Mouse (Mus musculus) hindbrain, postnatal 0 days (tissue): Measurements from ENCODE around the gene Kif18b. TPM values are rescaled to one million over a fixed set of nuclear protein-coding genes. Genes with fewer than 3 reads are reported as not detected.

ENCODE experiments used
- ATAC-seq: fragments of 200-750 bp; cut with Nextera tagmentation; 2 replicates; pipeline ENCODE4 v1.8.0; 2017; ENCODE audit warnings: mild to moderate bottlenecking, moderate TSS enrichment, moderate library complexity
- DNase-seq: peaks from one replicate; pipeline ENCODE4 v3.0.0-alpha.2; 2015; ENCODE audit warnings: low spot score
- H3K27ac ChIP-seq: fragments of 300-500 bp; sonication (generic); 2 replicates; pipeline ENCODE4 v1.5.1; 2014; ENCODE audit warnings: mild to moderate bottlenecking
- H3K27me3 ChIP-seq: fragments of 300-500 bp; sonication (generic); 2 replicates; pipeline ENCODE4 v1.6.1; 2014; ENCODE audit warnings: low read length, mixed read lengths; ENCODE audit not compliant: insufficient read depth
- H3K36me3 ChIP-seq: fragments of 300-500 bp; sonication (generic); 2 replicates; pipeline ENCODE4 v1.6.1; 2014; ENCODE audit warnings: low read length, mixed read lengths; ENCODE audit not compliant: insufficient read depth
- H3K4me1 ChIP-seq: fragments of 300-500 bp; sonication (generic); 2 replicates; pipeline ENCODE4 v1.6.1; 2014; ENCODE audit warnings: antibody characterized with exemption, low read length, mixed read lengths; ENCODE audit not compliant: insufficient read depth
- H3K4me2 ChIP-seq: fragments of 300-500 bp; sonication (generic); 2 replicates; pipeline ENCODE4 v1.6.1; 2014; ENCODE audit warnings: low read depth, mild to moderate bottlenecking, low read length, moderate library complexity, mixed read lengths
- H3K4me3 ChIP-seq: fragments of 300-500 bp; sonication (generic); 2 replicates; pipeline ENCODE4 v1.5.1; 2014; ENCODE audit warnings: low read length
- H3K9ac ChIP-seq: fragments of 300-500 bp; sonication (generic); replicated peaks from 2 replicates; pipeline ENCODE4 v1.6.1; 2014; ENCODE audit warnings: mild to moderate bottlenecking, low read length, moderate library complexity, mixed read lengths
- H3K9me3 ChIP-seq: fragments of 300-500 bp; sonication (generic); 2 replicates; pipeline ENCODE4 v1.6.1; 2016; ENCODE audit warnings: low read length, mixed read lengths
- CTCF ChIP-seq: IDR thresholded peaks from 2 replicates; pipeline ENCODE4 v1.5.1; 2016; ENCODE audit warnings: antibody characterized with exemption, control low read depth, low read depth
- WGBS: fragments of 180-500 bp; shearing (Covaris S2); extraction: QIAGEN DNeasy Blood & Tissue Kit; methylation state at CpG from one replicate; pipeline ENCODE4 v1.1.7; 2014; 5-methylcytosine and 5-hydroxymethylcytosine counted together
- polyA plus RNA-seq: library from polyadenylated mRNA; unstranded; fragments of >200 nt; fragmentation: Nextera tagmentation; extraction: Ambion mirVana; gene quantifications from 2 replicates; pipeline ENCODE4 v1.2.1, GENCODE M21; 2015
- total RNA-seq: library from RNA; depleted of rRNA; stranded (reverse); fragments of >200 nt; gene quantifications from 2 replicates; pipeline ENCODE4 v1.2.3, GENCODE M21; 2014

The Kif18b gene
- total and polyA plus RNA-seq, 2 experiments from 2014 or later: 2.1 to 11.7 TPM

DNA sequence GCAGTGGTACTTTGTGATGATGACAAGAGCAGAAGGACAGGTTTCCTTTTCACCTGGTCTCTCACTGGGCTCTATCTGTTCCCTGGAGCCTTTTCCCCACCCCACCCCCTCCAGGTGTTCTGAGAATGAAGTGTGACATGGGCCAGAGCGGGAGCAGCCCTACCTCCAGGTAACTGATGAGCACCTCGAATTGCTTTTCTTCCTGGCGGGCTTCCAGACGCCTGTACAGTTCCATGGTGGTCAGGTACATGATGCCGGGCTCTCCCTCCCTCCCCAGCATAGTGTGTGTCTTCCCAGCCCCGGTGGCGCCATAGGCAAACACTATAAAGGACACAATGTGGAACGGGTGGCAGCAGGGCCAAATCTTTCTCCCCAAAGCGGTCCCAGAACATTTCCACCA is 9.5 kb downstream of the Kif18b start:
- no peak overlapping the region for H3K9ac ChIP-seq
- H3K36me3 ChIP-seq: no peaks in the 10 kb centered on the region
- H3K27me3 ChIP-seq: no peaks in the 10 kb centered on the region
- no peak for TF ChIP-seq CTCF
- ATAC-seq: no peak
- no peak overlapping the region for H3K4me2 ChIP-seq
- no peaks in the 10 kb centered on the region for H3K4me1 ChIP-seq
- WGBS: 89% methylated on average over 9 of the region's 9 CpGs
- no peaks in the 10 kb centered on the region for H3K9me3 ChIP-seq
- no peak for DNase-seq
- no peak overlapping the region for H3K27ac ChIP-seq
- no peak overlapping the region for H3K4me3 ChIP-seq

DNA sequence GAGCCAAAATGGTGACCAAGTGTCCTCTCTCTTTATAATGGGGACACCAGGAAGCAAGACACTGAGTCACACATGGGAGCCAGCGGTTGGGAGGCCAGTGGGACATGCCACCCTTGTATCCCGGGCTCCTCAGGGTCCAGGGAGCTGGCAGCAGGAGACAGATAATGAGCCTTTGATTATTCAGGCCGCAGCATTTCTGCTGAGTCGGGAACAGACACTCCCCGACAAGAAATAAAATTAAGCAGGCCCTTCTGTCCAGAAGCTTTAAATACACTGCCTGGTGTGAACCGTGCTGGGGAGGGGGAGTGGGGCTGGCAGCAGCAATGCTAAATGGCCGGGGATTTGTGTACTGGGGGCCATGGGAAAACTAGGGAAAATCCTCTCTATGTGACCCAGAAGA is 13.5 kb downstream of the Kif18b start:
- Histone ChIP-seq H3K27ac (no peak overlapping the region), H3K36me3 (no peaks in the 10 kb centered on the region), H3K4me3 (no peak overlapping the region), H3K4me2 (no peak overlapping the region), H3K27me3 (no peaks in the 10 kb centered on the region), H3K9me3 (no peaks in the 10 kb centered on the region), H3K9ac (no peak overlapping the region), H3K4me1 (no peaks in the 10 kb centered on the region)
- DNase-seq: no peak
- WGBS: 42% methylated on average over 7 of the region's 7 CpGs
- no peak for TF ChIP-seq CTCF
- ATAC-seq: no peak

DNA sequence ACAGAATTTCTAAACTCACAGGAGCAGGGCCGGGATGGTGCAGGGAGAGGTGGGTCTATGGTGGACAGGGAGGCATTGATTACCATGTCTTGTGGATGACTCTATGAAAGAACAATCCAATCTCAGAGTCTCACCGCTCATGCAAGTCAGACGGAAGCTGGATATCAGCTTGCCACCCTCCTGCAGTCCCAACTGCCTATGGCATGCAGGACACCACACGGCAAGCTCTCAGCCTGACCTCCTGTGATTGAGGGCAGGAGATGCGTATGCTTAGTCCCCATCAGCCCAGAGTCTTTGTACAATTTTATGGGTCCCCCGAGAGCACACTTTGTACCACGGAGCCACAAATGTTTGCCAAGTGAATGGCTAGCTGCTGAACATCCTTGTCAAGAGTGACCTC is 21.3 kb downstream of the Kif18b start:
- no peak for DNase-seq
- H3K4me2 ChIP-seq: no peak overlapping the region
- H3K27me3 ChIP-seq: no peaks in the 10 kb centered on the region
- H3K27ac ChIP-seq: no peak overlapping the region
- no peak overlapping the region for H3K9ac ChIP-seq
- H3K4me1 ChIP-seq: peaks cover 2% of the 10 kb centered on the region; the same call in 1 of the 2 replicates
- ATAC-seq: no peak
- 76% methylated on average over 7 of the region's 7 CpGs for WGBS
- H3K36me3 ChIP-seq: no peaks in the 10 kb centered on the region
- no peaks in the 10 kb centered on the region for H3K9me3 ChIP-seq
- no peak for TF ChIP-seq CTCF
- H3K4me3 ChIP-seq: no peak overlapping the region

DNA sequence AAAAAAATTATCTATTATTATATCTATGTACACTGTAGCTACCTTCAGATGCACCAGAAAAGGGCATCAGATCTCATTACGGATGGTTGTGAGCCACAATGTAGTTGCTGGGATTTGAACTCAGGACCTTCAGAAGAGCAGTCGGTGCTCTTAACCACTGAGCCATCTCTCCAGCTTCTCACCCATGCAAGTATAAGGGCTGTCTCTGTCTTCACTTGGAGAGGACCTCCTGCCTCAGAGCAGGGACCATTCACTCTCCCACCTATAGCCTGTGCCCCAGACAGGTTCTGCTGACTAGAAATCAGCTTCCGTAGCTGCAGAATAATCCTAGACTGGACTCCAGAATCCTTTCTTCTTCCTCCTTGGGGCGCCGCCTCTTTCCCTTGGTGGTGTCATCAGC is 22.8 kb downstream of the Kif18b start:
- Histone ChIP-seq H3K9me3 (no peaks in the 10 kb centered on the region), H3K27me3 (no peaks in the 10 kb centered on the region), H3K9ac (no peak overlapping the region), H3K36me3 (no peaks in the 10 kb centered on the region), H3K4me3 (no peak overlapping the region), H3K4me1 (peaks cover 7% of the 10 kb centered on the region; the same call in 1 of the 2 replicates), H3K27ac (no peak overlapping the region), H3K4me2 (no peak overlapping the region)
- WGBS: 84% methylated on average over 5 of the region's 5 CpGs
- DNase-seq (no peak), ATAC-seq (no peak)
- TF ChIP-seq CTCF: no peak

DNA sequence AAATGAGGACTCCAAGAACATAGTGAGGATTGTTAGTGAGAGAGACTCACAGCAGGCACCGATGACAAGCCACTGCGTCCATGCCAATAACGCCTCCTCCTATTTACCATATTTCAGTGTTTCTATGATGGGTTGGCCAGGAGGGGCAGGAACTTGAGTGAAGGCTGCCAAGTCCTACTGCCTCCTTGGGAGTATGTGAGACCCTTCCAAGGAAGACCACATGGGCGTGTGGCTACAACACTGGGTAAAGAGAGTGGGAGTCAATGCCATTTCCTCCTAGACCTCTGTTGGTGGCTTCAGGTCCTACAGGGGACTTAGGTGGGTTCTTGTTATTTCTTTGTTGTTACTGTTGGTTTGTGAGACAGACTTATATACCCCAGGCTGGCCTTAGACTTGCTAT is 23.7 kb downstream of the Kif18b start:
- Histone ChIP-seq H3K4me3 (no peak overlapping the region), H3K4me2 (0 out of 2 replicates have a peak overlapping the region, but pooled peaks have one; percentile 19), H3K27ac (no peak overlapping the region), H3K4me1 (peaks cover 7% of the 10 kb centered on the region; the same call in 1 of the 2 replicates), H3K36me3 (no peaks in the 10 kb centered on the region), H3K9me3 (no peaks in the 10 kb centered on the region), H3K27me3 (no peaks in the 10 kb centered on the region), H3K9ac (no peak overlapping the region)
- no peak for TF ChIP-seq CTCF
- no peak for ATAC-seq
- WGBS: 43% methylated on average over 4 of the region's 4 CpGs
- no peak for DNase-seq

DNA sequence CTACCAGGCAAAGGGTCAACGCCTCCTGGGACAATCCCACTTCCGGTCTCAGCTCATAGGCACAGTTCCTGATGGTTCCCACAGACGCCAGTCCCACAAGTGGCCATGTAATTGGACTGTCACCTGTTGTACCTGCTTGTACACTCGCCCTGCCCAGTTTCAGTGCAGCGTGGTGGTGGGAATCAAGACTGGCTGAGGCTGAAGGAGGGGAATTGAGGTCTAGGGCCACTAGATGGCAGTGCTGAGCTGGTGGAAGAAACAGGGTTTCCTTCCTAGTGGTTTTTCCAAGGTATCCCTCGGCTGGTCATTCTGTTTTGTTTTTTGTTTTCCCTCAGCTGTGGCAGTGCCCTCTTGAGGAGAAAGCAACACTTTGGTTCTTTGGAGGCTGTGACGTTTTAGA is 24.2 kb downstream of the Kif18b start, which contains the start of gene Gfap:
Gene Gfap, minus strand, starts transcription at position 150 of the 400 bp plus-strand sequence.
- Histone ChIP-seq H3K36me3 (no peaks in the 10 kb centered on the region), H3K9ac (no peak within 1 kb of the TSS), H3K4me1 (peaks cover 7% of the 10 kb centered on the region; the same call in 1 of the 2 replicates), H3K4me3 (no peak within 1 kb of the TSS), H3K4me2 (0 out of 2 replicates have a peak within 1 kb of the TSS, but pooled peaks have one; percentile 19), H3K27ac (peak within 1 kb of the TSS; percentile 32; the same call in 1 of the 2 replicates), H3K27me3 (no peaks in the 10 kb centered on the region), H3K9me3 (no peaks in the 10 kb centered on the region)
- DNase-seq (peak; percentile 93), ATAC-seq (peak; percentile 46; the same call in 1 of the 2 replicates)
- 13% methylated on average over 7 of the region's 7 CpGs for WGBS
- peak; percentile 100 for TF ChIP-seq CTCF

DNA sequence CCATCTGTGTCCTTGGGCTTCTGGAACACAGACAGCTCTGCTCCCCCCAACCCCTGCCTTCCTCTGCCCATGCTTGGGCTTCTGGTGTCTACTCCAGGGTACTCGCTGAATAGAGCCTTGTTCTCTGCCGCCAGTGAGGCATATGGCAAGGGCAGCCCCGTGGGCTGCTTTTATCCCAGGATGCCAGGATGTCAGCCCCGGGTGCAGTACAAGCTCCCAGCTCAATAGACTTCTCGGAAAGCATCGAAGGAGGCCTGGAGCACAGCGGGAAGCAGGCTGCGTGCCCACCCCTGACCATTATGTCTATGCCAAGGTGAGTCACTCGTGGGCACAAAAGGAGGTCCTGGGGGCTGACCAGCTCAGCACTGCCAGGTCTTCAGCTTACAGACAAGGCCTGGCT is 26.5 kb downstream of the Kif18b start:
- Histone ChIP-seq H3K9me3 (no peaks in the 10 kb centered on the region), H3K36me3 (no peaks in the 10 kb centered on the region), H3K9ac (no peak overlapping the region), H3K27me3 (peaks cover 15% of the 10 kb centered on the region), H3K4me1 (peaks cover 7% of the 10 kb centered on the region; the same call in 1 of the 2 replicates), H3K27ac (peak overlapping the region; percentile 65; the same call in 1 of the 2 replicates), H3K4me2 (no peak overlapping the region), H3K4me3 (no peak overlapping the region)
- ATAC-seq (peak; percentile 94), DNase-seq (peak; percentile 86)
- WGBS: 24% methylated on average over 9 of the region's 9 CpGs
- TF ChIP-seq CTCF: no peak
